Mouse (Mus musculus) embryonic stem cell, embryonic (primary cell): ENCODE measurements around the gene Dlgap3.

Experiments
- CTCF ChIA-PET, 4 experiments: fragments of 300-600 bp in 2 of 4; fragments of 350-600 bp in 2 of 4; sonication (Branson Sonifier 250); formaldehyde crosslinking; loops; one replicate each; lab custom pipeline; 2022; ENCODE audit warnings: inconsistent platforms in 2 of 4; lab: Charles Lee
- POLR2A ChIA-PET, 4 experiments: fragments of 300-600 bp in 2 of 4; fragments of 350-600 bp in 2 of 4; sonication (Branson Sonifier 250); formaldehyde crosslinking; loops; one replicate each; lab custom pipeline; 2022; ENCODE audit warnings: antibody characterized with exemption in 4 of 4, inconsistent platforms in 1 of 4; lab: Charles Lee

Gene Dlgap3

DNA sequence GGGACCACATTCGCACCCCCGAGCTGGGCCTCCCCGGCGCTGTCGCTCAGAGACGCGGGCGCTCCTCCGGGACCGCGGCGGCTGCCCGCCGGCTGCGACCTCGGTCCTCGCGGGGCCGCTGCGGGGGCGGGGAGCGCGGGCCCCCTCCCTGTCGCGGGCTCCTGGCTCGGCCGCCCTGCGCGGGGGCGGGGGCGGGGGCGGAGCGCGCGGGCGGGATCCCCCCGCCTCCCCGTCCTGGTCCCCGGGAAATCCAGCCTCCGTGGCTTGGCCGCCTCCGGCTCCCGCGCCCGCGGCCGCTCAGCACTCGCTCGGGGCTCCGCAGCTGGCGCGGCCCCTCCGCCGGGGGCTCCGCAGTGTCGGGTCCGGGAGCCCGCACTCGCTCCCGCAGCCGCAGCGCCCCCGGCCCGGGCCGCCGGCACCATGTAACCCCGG, at the start of gene Dlgap3:
Gene Dlgap3, plus strand, starts transcription at position 291 of the 432 bp plus-strand sequence.
- POLR2A ChIA-PET: interaction anchor here in 3 of 4 experiments (0.7 to 3.1 kb wide), 19 partner anchors 10 to 612 kb away, joined by 3 to 12 read pairs (median 4); partner anchors contain the start of genes Sfpq (in 1 of the 3) and Smim12 (in 1 of the 3)
- CTCF ChIA-PET: interaction anchor here in 3 of 4 experiments (0.6 to 1.7 kb wide), 7 partner anchors 10 to 81 kb away, joined by 3 to 8 read pairs (median 3); partner anchors contain the start of gene Smim12 (in 2 of the 3)

DNA sequence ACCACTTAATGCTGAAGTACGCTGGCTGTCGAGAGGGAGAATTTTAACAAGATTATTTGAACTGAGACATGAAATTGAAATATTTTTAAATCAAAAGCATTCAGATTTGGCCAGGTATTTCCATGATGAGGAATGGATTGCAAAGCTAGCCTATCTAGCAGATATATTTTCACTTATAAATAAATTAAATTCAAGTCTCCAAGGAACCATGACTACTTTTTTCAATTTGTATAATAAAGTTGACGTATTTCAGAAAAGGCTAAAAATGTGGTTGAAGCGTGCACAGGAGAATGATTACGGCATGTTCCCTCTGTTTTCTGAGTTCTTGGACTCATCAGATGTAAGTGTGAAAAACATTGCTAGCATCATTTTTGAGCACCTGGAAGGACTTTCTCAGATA, 45.6 kb upstream of the Dlgap3 start, which contains the start of gene Tmem35b:
Gene Tmem35b, plus strand, starts transcription at position 301 of the 400 bp plus-strand sequence.
- POLR2A ChIA-PET: interaction anchor here in 1 of 4 experiments (0.7 kb wide), 1 partner anchor 37 kb away, joined by 3 read pairs; no protein-coding TSS in a partner anchor
- CTCF ChIA-PET: interaction anchor here in 2 of 4 experiments (0.6 to 1.6 kb wide), 2 partner anchors 127 to 148 kb away, joined by 4 to 8 read pairs; no protein-coding TSS in a partner anchor

DNA sequence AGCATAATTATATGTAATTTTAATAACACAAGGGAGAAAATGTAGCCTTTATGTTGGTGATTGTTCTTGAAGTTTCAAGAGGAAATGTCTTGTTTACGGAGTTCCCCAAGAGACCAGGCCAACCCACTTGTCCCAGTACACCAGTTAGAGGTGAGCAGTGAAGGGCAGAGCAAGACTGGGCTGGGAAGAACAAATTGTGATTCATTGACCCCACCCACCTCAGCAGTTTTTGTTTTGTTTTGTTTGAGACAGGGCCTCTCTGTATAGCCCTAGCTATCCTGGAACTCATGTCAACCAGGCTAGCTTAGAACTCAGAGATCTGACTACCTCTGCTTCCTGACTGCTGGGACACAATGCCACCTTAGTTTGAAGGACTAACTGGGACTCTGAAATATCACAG, 44.7 kb upstream of the Dlgap3 start:
- ChIA-PET POLR2A (interaction anchor here in 3 of 4 experiments (0.6 to 1.4 kb wide), 10 partner anchors 14 to 486 kb away, joined by 3 to 9 read pairs (median 4); partner anchors contain the start of genes Smim12 (in 1 of the 3) and Zmym6 (in 1 of the 3)), CTCF (interaction anchor here in 1 of 4 experiments (1.6 kb wide), 1 partner anchor 126 kb away, joined by 4 read pairs; no protein-coding TSS in a partner anchor)

DNA sequence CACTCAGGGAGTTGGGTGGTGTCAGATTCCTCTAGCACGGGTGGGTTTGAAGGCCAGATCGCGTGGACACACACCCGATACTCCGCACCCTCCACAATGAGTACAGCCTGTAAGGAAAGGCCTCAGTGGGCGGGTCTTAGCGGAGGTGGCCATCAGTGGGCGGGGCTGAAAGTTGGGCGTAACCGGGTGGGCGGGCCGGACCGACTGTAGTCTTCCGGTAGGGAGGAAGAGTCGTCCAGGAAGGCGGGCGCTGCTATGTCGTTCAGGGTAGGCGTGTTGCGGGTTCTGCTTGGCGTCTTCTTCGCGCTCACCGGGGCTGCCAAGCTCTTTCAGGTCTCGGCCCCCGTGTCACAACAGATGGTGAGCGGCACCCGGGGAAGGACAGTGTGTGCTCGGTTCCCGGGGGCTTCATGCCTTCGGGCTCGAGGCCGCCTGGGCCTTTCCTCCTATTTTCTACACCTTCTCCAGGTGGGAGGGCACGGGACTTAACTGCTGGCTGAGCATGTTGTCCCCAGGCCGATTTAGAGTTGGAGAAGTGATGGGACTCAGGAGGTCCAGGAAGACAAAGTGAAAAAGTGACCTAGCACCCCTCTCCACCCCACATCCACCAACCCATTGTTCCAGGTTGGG, 43.1 kb upstream of the Dlgap3 start:
- CTCF ChIA-PET: interaction anchor here in 2 of 4 experiments (0.8 to 1.2 kb wide), 2 partner anchors 11 to 109 kb away, joined by 3 to 4 read pairs; no protein-coding TSS in a partner anchor
- POLR2A ChIA-PET: interaction anchor here in 2 of 4 experiments (0.6 to 4.1 kb wide), 14 partner anchors 11 to 219 kb away, joined by 3 to 24 read pairs (median 4); partner anchors contain the start of gene Dlgap3 (in 1 of the 2)

DNA sequence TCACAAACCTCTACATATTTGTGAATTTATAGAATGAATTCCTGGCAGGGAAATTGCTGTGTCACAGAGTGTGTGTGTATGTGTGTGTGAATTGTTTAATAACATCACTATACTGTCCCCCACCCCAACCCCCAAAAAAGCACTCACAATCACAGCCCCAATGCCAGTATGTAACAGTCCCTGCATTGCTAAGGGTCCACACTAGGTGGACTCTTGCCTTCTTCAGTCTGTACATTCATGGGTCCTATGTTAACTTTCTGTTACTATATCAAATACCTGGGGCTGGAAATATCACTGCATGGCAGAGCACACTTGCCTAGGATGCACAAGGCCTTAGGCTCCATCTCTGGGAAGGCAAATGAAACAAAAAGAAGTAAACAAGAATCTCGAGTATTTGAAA, 34.3 kb upstream of the Dlgap3 start:
- POLR2A ChIA-PET: no interaction called here

DNA sequence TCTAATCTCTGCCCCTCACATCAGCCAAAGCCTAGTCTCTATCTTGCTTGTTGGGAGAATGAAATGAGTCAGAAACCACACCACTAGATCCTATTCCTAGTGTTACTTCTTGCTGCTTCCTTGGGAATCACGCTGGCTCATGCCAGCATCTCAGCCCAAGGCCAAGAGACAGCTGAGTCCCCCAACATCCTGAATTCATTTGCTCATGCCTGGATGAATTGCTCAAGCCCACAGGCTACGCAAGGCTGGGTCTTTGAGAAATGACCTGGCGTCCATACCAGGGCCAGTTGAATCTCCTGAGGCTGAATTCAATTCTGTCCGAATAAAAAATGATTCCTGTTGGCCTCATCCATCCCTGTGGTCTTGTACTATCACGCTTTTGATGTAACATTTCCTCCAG, 31.4 kb upstream of the Dlgap3 start:
- POLR2A ChIA-PET: interaction anchor here in 3 of 4 experiments (0.6 to 3.0 kb wide), 32 partner anchors 7 to 1020 kb away, joined by 3 to 24 read pairs (median 4); partner anchors contain the start of genes Sfpq (in 1 of the 3), Smim12 (in 1 of the 3) and Zmym6 (in 1 of the 3)
- CTCF ChIA-PET: interaction anchor here in 3 of 4 experiments (0.6 to 1.5 kb wide), 7 partner anchors 18 to 457 kb away, joined by 3 to 11 read pairs (median 4); partner anchors contain the start of genes Gja4 (in 2 of the 3) and Smim12 (in 1 of the 3)

More for the DNA sequence above, 34.3 kb upstream of the Dlgap3 start:
- CTCF ChIA-PET: interaction anchor here in 1 of 4 experiments (0.6 kb wide), 1 partner anchor 149 kb away, joined by 4 read pairs; no protein-coding TSS in a partner anchor

DNA sequence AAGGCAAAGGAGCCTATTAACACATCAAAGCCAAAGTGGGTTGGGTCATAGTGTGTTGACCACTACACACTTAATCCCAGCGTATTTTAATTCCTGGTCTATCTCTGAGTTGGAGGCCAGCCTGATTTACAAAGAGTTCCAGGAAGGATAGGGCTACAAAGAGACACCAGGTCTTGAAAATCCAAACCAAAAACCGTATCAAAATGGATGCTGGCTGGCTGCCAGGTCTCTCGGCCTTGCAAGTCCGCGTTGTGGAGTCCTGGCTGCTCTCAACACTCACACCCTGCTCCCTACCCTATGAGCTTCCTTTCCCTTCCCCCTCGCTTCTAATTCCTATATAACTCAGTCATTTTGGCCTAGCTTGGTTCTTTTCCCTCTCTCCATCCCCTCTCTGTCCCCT, 30.5 kb upstream of the Dlgap3 start:
- ChIA-PET CTCF (interaction anchor here in 3 of 4 experiments (0.6 to 1.5 kb wide), 8 partner anchors 14 to 175 kb away, joined by 3 to 6 read pairs (median 4); partner anchors contain the start of genes Gja4 (in 2 of the 3) and Smim12 (in 1 of the 3)), POLR2A (interaction anchor here (0.6 to 3.0 kb wide), 37 partner anchors 8 to 308 kb away, joined by 3 to 24 read pairs (median 4); partner anchors contain the start of genes Sfpq (in 2 of the 4), Smim12 (in 1 of the 4) and Zmym6 (in 1 of the 4))

DNA sequence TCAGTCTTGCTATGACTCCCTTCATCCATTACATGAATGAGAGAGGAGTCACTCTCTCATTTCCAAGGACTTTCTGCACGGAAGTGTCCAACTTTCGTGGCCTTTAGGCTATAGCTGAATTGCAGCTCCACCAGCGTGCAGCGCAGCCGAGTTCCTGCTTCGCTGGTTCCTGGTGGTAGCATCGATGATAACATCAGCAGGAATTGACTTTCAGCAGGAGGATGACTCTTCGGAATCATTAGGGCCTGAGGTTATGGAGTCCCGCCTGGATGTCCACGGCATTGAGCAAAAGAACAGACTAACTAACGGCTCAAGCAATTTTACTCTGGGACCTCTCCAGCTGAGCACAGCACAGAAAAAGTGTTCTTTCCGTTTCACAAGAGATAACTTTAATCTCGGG, 19.0 kb upstream of the Dlgap3 start:
- ChIA-PET POLR2A (interaction anchor here in 3 of 4 experiments (0.6 to 1.6 kb wide), 15 partner anchors 9 to 119 kb away, joined by 3 to 5 read pairs (median 4); partner anchors contain the start of gene Smim12 (in 1 of the 3)), CTCF (interaction anchor here in 3 of 4 experiments (0.5 to 1.6 kb wide), 5 partner anchors 51 to 122 kb away, joined by 3 to 5 read pairs (median 3); partner anchors contain the start of gene Smim12 (in 1 of the 3))

DNA sequence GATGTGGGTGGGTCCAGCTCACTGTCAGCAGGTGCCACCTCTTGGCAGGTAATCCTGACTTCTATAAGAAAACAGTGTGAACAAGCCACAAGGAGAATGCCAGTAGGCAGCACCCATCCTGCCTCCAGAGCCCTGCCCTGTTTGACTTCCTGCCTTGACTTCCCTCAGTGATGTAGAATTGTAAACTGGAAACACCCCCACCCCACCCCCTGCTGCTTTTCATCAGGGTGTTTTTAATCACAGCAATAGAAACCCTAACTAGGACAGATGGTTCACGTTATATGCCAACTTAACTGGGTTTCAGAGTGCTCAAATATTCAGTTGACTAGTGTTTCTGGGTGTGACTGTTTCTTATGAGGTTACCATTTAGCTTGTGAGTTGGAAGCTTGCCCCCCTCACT, 15.7 kb upstream of the Dlgap3 start:
- CTCF ChIA-PET: interaction anchor here in 2 of 4 experiments (1.2 to 1.8 kb wide), 3 partner anchors 15 to 96 kb away, joined by 3 to 6 read pairs (median 5); no protein-coding TSS in a partner anchor
- POLR2A ChIA-PET: interaction anchor here in 2 of 4 experiments (0.7 to 2.1 kb wide), 5 partner anchors 13 to 132 kb away, joined by 3 to 5 read pairs (median 4); partner anchors contain the start of genes Sfpq (in 1 of the 2) and Smim12 (in 1 of the 2)

DNA sequence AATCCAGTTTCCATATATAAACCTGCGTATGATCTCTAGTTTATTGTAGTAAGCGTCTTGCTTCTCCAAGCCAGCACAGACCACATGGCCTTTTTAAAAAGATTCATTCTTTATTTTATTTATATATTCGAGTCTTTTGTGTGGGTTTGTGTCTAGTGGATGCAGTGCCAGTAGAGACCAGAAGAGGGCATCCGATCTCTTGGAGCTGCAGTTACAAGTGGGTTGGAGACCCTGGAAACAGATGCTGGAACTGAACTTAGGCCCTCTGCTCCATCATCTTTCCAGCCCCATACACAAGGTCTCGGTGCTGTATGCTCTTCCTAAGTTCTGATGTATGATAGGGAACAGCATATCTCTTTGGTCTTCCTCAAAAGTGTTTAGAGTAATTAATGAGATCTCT, 13.2 kb upstream of the Dlgap3 start:
- CTCF ChIA-PET: interaction anchor here (0.6 to 2.6 kb wide), 24 partner anchors 9 to 631 kb away, joined by 3 to 16 read pairs (median 4); partner anchors contain the start of gene Smim12 (in 3 of the 4)
- POLR2A ChIA-PET: interaction anchor here in 3 of 4 experiments (0.7 to 2.0 kb wide), 12 partner anchors 9 to 185 kb away, joined by 3 to 6 read pairs (median 3); partner anchors contain the start of gene Smim12 (in 1 of the 3)

DNA sequence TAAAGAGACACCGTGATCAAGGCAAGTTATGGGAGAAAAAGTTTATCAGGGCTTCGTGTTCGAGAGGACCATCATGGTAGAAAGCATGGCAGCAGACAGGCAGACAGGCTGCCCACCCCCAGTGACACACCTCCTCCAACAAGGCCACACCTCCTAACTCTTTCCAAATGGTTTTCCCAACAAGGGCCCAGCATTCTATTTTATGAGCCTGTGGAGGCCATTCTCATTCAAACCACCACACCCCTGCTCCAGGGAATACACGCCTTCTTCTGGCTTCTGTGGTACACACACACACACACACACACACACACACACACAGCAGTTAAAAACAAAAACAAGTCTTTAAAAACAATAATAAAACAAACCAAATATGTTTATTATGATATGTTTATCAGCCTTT, 11.3 kb upstream of the Dlgap3 start:
- CTCF ChIA-PET: interaction anchor here in 3 of 4 experiments (0.6 to 2.4 kb wide), 6 partner anchors 11 to 107 kb away, joined by 3 to 16 read pairs (median 4); partner anchors contain the start of gene Smim12 (in 1 of the 3)
- POLR2A ChIA-PET: interaction anchor here in 1 of 4 experiments (1.3 to 1.5 kb wide), 2 partner anchors 20 to 80 kb away, joined by 3 to 6 read pairs; no protein-coding TSS in a partner anchor

DNA sequence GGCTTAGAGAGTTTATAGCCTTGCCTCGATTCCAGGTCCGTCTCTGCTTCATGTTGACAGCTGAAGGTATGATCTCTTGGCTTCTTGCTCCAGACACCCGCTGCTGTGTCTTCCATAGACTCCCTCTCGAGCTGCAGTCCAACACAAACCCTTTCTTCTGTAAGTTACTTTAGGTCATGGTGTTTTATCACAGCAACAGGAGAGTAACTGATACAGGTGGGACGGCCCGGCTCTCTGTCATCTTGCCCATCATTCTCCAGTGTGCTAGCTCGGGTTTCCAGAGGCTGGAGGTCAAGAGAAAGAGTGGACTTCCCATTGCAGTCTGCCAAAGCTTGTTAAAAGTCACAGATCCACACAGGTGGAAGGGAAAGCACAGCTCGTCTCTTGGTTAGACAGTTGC, 5.1 kb upstream of the Dlgap3 start:
- ChIA-PET POLR2A (interaction anchor here in 2 of 4 experiments (1.2 to 2.6 kb wide), 4 partner anchors 8 to 94 kb away, joined by 3 to 5 read pairs (median 3); no protein-coding TSS in a partner anchor), CTCF (interaction anchor here in 3 of 4 experiments (0.7 to 2.5 kb wide), 5 partner anchors 8 to 208 kb away, joined by 3 to 6 read pairs (median 3); partner anchors contain the start of gene Smim12 (in 1 of the 3))

DNA sequence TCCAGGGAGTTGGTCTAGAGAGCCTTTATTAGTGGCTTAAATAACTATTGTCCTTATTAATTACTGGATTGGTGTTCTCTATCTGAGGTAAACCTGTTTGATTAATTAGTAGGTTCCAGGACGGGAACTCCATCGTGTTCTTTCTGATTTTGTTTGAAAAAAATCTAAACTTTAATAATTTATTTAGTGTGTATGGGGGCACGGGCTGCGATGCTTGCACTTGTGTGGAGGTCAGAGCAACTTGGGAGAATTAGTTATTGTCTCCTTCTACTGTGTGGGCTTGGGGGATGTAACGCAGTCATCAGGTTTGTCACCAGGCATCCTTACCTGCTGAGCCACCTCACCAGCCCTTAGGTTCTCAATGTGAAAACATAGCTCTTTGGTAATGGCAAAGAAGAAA, 1.9 kb upstream of the Dlgap3 start:
- POLR2A ChIA-PET: interaction anchor here (0.6 to 3.1 kb wide), 8 partner anchors 8 to 163 kb away, joined by 3 to 12 read pairs (median 4); partner anchors contain the start of gene Smim12 (in 1 of the 4)
- CTCF ChIA-PET: interaction anchor here in 1 of 4 experiments (1.2 kb wide), 1 partner anchor 69 kb away, joined by 8 read pairs; no protein-coding TSS in a partner anchor

DNA sequence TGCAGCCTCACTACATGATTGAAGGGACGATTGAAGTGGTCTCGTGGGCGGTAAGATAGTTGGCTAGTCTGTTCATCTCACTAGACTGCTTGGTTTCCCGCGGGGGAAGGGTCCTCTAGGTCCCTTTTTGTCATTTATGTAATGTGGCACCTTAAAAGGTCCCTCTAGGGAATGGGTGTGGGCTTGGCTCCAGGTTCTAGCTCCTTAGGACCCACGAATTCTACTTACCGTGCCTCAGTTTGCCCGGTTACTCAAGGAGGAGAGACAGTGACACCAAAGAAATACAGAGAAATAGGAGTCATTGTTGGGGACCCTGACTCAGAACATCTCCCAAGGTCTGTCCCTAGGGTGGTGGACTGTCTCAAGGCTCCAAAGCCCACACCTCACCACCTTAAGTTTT, 1.3 kb upstream of the Dlgap3 start:
- ChIA-PET CTCF (interaction anchor here in 3 of 4 experiments (0.6 to 1.7 kb wide), 7 partner anchors 9 to 323 kb away, joined by 3 to 8 read pairs (median 4); partner anchors contain the start of gene Smim12 (in 1 of the 3)), POLR2A (interaction anchor here (0.7 to 3.1 kb wide), 22 partner anchors 8 to 1019 kb away, joined by 3 to 12 read pairs (median 4); partner anchors contain the start of genes Smim12 (in 2 of the 4) and Sfpq (in 1 of the 4))

DNA sequence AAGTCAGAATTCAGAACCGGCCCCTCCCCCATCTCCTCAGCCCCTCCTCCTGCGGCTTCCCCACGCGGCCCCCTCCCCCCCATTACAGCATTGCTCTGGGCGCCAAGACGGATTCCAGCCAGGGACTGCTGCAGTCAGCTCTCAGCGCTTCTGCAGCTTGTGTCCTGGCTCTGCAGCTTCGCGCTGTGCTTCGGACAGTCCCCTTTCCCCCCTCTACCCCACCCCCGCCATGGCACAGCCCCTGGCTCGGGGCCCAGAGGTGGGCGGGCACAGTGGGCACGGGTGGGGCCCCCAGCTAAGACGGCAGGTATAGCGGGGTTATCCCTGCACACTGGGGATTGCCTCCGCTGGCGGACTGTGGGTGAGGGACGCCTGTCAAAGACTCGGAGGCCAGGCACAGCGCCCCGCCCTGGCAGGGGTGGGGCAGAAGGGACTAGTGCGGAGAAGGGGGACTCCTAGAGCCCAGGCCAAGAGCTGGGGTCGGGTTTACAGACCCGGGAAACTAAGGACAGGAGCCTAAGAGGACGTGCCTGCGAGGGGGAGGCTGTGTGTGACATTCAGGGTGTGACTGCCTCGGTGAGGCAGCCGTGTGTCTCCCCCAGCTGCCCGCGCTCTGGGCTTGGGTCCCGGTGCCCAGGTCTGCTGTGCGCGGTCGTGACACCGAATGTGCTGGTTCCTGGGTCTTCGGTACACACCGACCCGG, 642 bp upstream of the Dlgap3 start:
- CTCF ChIA-PET: interaction anchor here (0.6 to 1.7 kb wide), 13 partner anchors 9 to 324 kb away, joined by 3 to 16 read pairs (median 4); partner anchors contain the start of gene Smim12 (in 3 of the 4)
- POLR2A ChIA-PET: interaction anchor here (0.7 to 3.1 kb wide), 26 partner anchors 9 to 1020 kb away, joined by 3 to 12 read pairs (median 4); partner anchors contain the start of genes Smim12 (in 2 of the 4) and Sfpq (in 1 of the 4)
